Mouse (Mus musculus) lung, embryonic 14.5 days (tissue): ENCODE data around the gene Slc6a11. TPM values are rescaled to one million over a fixed set of nuclear protein-coding genes. Genes with fewer than 3 reads are reported as not detected.

ENCODE experiments used
- ATAC-seq: fragments of 200-750 bp; cut with Nextera tagmentation; 2 replicates; pipeline ENCODE4 v1.8.0; 2017; ENCODE audit warnings: mild to moderate bottlenecking, moderate TSS enrichment, moderate library complexity; ENCODE audit not compliant: insufficient read depth
- DNase-seq: peaks from one replicate; pipeline ENCODE4 v3.0.0-alpha.2; 2015
- H3K27ac ChIP-seq: fragments of 300-500 bp; sonication (generic); 2 replicates; pipeline ENCODE4 v1.5.1; 2014; ENCODE audit warnings: low read depth, mild to moderate bottlenecking, moderate library complexity
- H3K27me3 ChIP-seq: fragments of 300-500 bp; sonication (generic); 2 replicates; pipeline ENCODE4 v1.6.1; 2014; ENCODE audit warnings: low read length, control low read depth; ENCODE audit not compliant: insufficient read depth
- H3K36me3 ChIP-seq: fragments of 300-500 bp; sonication (generic); 2 replicates; pipeline ENCODE4 v1.6.1; 2014; ENCODE audit warnings: control low read depth; ENCODE audit not compliant: insufficient read depth
- H3K4me1 ChIP-seq: fragments of 300-500 bp; sonication (generic); 2 replicates; pipeline ENCODE4 v1.6.1; 2014; ENCODE audit warnings: antibody characterized with exemption, control low read depth; ENCODE audit not compliant: insufficient read depth
- H3K4me2 ChIP-seq: fragments of 300-500 bp; sonication (generic); 2 replicates; pipeline ENCODE4 v1.6.1; 2014; ENCODE audit warnings: mild to moderate bottlenecking
- H3K4me3 ChIP-seq: fragments of 300-500 bp; sonication (generic); 2 replicates; pipeline ENCODE4 v1.5.1; 2014; ENCODE audit warnings: low read depth, low read length
- H3K9ac ChIP-seq: fragments of 300-500 bp; sonication (generic); 2 replicates; pipeline ENCODE4 v1.6.1; 2014
- H3K9me3 ChIP-seq: fragments of 300-500 bp; sonication (generic); 2 replicates; pipeline ENCODE4 v1.6.1; 2016; ENCODE audit warnings: low read depth, low read length, control low read depth
- CTCF ChIP-seq: IDR thresholded peaks from 2 replicates; pipeline ENCODE4 v1.5.1; 2016; ENCODE audit warnings: antibody characterized with exemption, low read depth
- WGBS: fragments of 180-500 bp; shearing (Covaris S2); extraction: QIAGEN DNeasy Blood & Tissue Kit; methylation state at CpG from one replicate; pipeline ENCODE4 v1.1.7; 2014; 5-methylcytosine and 5-hydroxymethylcytosine counted together
- polyA plus RNA-seq: library from polyadenylated mRNA; unstranded; fragments of >200 nt; fragmentation: Nextera tagmentation; extraction: Ambion mirVana; gene quantifications from 2 replicates; pipeline ENCODE4 v1.2.1, GENCODE M21; 2014

Gene Slc6a11
- polyA plus RNA-seq, 1 experiment from 2014 or later, result 0.07 TPM

GRCm38 (mm10) chr6:114264426-114264825 lies 133.4 kb downstream of the Slc6a11 start:
- Histone ChIP-seq H3K9me3 (no peaks in the 10 kb centered on the region), H3K4me2 (no peak overlapping the region), H3K36me3 (no peaks in the 10 kb centered on the region), H3K9ac (no peak overlapping the region), H3K27me3 (no peaks in the 10 kb centered on the region), H3K4me3 (no peak overlapping the region), H3K27ac (no peak overlapping the region), H3K4me1 (no peaks in the 10 kb centered on the region)
- peak; percentile 39 for DNase-seq
- WGBS, result 33% methylated on average over 5 of the region's 5 CpGs
- TF ChIP-seq CTCF, result no peak
- no peak for ATAC-seq

- DNase-seq (no peak), ATAC-seq (no peak)
- Histone ChIP-seq H3K4me1 (no peaks in the 10 kb centered on the region), H3K9me3 (no peaks in the 10 kb centered on the region), H3K9ac (no peak overlapping the region), H3K4me3 (no peak overlapping the region), H3K27ac (no peak overlapping the region), H3K36me3 (no peaks in the 10 kb centered on the region), H3K4me2 (no peak overlapping the region), H3K27me3 (no peaks in the 10 kb centered on the region)
- no peak for TF ChIP-seq CTCF
Observed at GRCm38 (mm10) chr6:114266273-114266672, 135.2 kb downstream of the Slc6a11 start.

DNA sequence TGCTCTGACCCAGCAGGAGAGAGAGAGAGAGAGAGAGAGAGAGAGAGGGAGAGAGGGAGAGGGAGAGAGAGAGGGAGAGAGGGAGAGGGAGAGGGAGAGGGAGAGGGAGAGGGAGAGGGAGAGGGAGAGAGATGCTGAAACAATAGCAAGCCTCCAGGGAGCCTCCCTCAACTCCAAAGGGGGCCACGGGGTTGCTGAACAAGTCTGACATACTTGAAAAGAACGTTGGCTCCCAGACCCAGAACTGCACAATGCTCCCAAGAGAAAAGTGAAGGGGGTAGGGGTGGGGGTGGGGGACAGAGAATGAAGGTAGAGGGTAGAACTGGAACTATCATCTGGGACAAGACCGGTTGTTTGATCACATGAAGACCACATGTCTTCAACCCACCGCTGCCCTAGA lies 136.9 kb downstream of the Slc6a11 start:
- Histone ChIP-seq H3K36me3 (no peaks in the 10 kb centered on the region), H3K27ac (no peak overlapping the region), H3K4me3 (no peak overlapping the region), H3K4me1 (no peaks in the 10 kb centered on the region), H3K4me2 (no peak overlapping the region), H3K9ac (no peak overlapping the region), H3K9me3 (no peaks in the 10 kb centered on the region), H3K27me3 (peaks cover 4% of the 10 kb centered on the region)
- 36% methylated on average over 4 of the region's 4 CpGs for WGBS
- DNase-seq (no peak), ATAC-seq (no peak)
- TF ChIP-seq CTCF, result no peak

DNA sequence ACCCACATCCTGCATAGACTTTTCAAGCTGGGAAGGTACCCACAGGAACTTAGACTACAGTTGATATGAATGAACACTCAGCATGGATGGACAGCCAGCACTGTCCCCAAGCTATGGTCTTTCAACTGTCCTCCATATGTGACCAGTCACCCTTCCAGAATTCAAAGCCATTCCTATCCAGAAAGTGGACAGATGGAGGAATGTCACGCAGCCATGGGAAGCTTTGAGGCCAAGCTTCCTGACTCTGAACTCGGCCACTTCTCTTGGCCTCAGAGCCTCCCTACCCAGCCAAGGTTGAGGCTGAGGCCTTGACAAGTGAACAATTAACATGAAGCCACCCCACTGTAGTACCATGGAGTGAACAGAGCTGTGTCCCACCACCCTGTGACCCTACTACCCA lies 138.5 kb downstream of the Slc6a11 start:
- H3K27me3 ChIP-seq, result peaks cover 4% of the 10 kb centered on the region
- no peak for TF ChIP-seq CTCF
- H3K9ac ChIP-seq, result no peak overlapping the region
- no peak overlapping the region for H3K4me2 ChIP-seq
- no peaks in the 10 kb centered on the region for H3K36me3 ChIP-seq
- no peak for DNase-seq
- no peaks in the 10 kb centered on the region for H3K4me1 ChIP-seq
- no peaks in the 10 kb centered on the region for H3K9me3 ChIP-seq
- H3K4me3 ChIP-seq, result no peak overlapping the region
- ATAC-seq, result no peak
- 76% methylated on average over 2 of the region's 2 CpGs for WGBS
- no peak overlapping the region for H3K27ac ChIP-seq

DNA sequence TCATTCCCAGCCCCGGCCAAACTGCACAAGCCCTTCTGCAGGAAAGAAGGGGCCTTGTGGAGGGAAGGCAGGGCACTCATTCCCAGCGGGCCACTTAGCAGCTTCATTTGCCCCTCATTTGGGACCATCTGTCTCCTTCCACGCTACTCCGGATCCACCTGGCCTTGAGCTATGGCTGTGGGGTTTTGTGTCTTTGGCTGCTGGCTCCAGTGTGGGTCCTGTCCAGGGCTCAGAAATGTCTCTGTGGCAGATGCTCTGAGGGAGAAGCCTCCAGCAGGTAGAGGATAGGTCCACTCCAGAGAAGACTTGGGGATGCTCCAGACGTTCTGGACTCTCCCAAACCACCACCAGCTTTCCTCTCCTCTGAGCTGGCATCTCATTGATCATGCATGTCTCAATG lies 139.8 kb downstream of the Slc6a11 start:
- WGBS, result 62% methylated on average over 5 of the region's 5 CpGs
- Histone ChIP-seq H3K27ac (no peak overlapping the region), H3K9me3 (no peaks in the 10 kb centered on the region), H3K4me1 (no peaks in the 10 kb centered on the region), H3K36me3 (no peaks in the 10 kb centered on the region), H3K27me3 (peaks cover 5% of the 10 kb centered on the region), H3K4me2 (no peak overlapping the region), H3K4me3 (no peak overlapping the region), H3K9ac (no peak overlapping the region)
- ATAC-seq (no peak), DNase-seq (no peak)
- no peak for TF ChIP-seq CTCF

- 58% methylated on average over 15 of the region's 15 CpGs for WGBS
- DNase-seq, result peak; percentile 72
- TF ChIP-seq CTCF, result no peak
Observed at GRCm38 (mm10) chr6:114272279-114272678, 141.2 kb downstream of the Slc6a11 start.

GRCm38 (mm10) chr6:114273997-114274728 lies 143.1 kb downstream of the Slc6a11 start:
- Histone ChIP-seq H3K9ac (no peak overlapping the region), H3K36me3 (no peaks in the 10 kb centered on the region), H3K4me1 (no peaks in the 10 kb centered on the region), H3K4me3 (no peak overlapping the region), H3K27ac (no peak overlapping the region), H3K27me3 (peaks cover 11% of the 10 kb centered on the region), H3K4me2 (no peak overlapping the region), H3K9me3 (no peaks in the 10 kb centered on the region)
- no peak for TF ChIP-seq CTCF
- no peak for ATAC-seq
- no peak for DNase-seq
- 35% methylated on average over 14 of the region's 14 CpGs for WGBS

More at GRCm38 (mm10) chr6:114272279-114272678, 141.2 kb downstream of the Slc6a11 start:
- peak; percentile 60; the same call in 1 of the 2 replicates for ATAC-seq
- no peak overlapping the region for H3K4me3 ChIP-seq
- H3K9me3 ChIP-seq, result no peaks in the 10 kb centered on the region
- no peak overlapping the region for H3K9ac ChIP-seq
- H3K4me1 ChIP-seq, result no peaks in the 10 kb centered on the region
- H3K27ac ChIP-seq, result no peak overlapping the region
- H3K27me3 ChIP-seq, result peaks cover 8% of the 10 kb centered on the region
- no peak overlapping the region for H3K4me2 ChIP-seq
- no peaks in the 10 kb centered on the region for H3K36me3 ChIP-seq

DNA sequence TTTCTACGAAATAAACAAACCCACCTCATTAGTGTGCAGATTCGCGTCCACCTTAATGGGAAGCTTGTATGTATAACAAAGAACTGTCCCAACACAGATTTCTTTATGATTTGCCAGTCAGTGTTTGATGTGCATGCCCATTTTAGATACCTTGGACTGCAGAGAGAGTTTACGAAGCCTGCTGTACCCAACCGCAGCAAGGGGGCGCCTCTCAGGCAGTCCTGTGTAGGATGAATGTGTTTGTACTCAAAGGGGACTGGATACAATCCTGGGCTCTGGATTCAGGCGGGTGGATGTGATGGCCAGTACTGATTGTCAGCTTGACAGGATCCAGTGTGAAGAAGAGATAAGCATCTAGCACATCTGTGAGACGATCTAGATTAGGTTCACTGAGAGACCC lies 144.8 kb downstream of the Slc6a11 start:
- no peaks in the 10 kb centered on the region for H3K36me3 ChIP-seq
- no peak overlapping the region for H3K9ac ChIP-seq
- no peak overlapping the region for H3K27ac ChIP-seq
- no peaks in the 10 kb centered on the region for H3K9me3 ChIP-seq
- H3K4me1 ChIP-seq, result no peaks in the 10 kb centered on the region
- H3K27me3 ChIP-seq, result peaks cover 11% of the 10 kb centered on the region
- DNase-seq (no peak), ATAC-seq (no peak)
- TF ChIP-seq CTCF, result peak; percentile 22; the same call in 1 of the 2 replicates
- no peak overlapping the region for H3K4me2 ChIP-seq
- WGBS, result 48% methylated on average over 8 of the region's 8 CpGs
- H3K4me3 ChIP-seq, result no peak overlapping the region
